9 mouse cellular contexts compared by ENCODE assay signal in genomic region chr19:42443887-42444409, GRCm38 (mm10). TPM values are rescaled to one million over a fixed set of nuclear protein-coding genes. Genes with fewer than 3 reads are reported as not detected.
DNase-seq lines count a peak whose midpoint lies in the region; ATAC-seq and TF ChIP-seq lines count a peak whose summit lies in the region.
"Had no signal": no experiment of that assay in that cellular context is flagged by ENCODE, and none has a peak within 500 bp of the region (broad histone marks: within the 10 kb centered on the region; RNA-seq: fewer than 3 reads in every experiment).

No protein-coding gene starts in this region.

- H3K9ac ChIP-seq in lung, embryonic 14.5 days: no peak overlapping the region
- H3K9ac ChIP-seq: heart, embryonic 15.5 days had no signal

- no peaks in the 10 kb centered on the region for H3K36me3 ChIP-seq in lung, embryonic 14.5 days (ENCODE audit: insufficient read depth)
- H3K36me3 ChIP-seq: heart, embryonic 15.5 days had no signal

- intact Hi-C loops in left cerebral cortex, adult 2 months (cut with DNase I): loop anchor here (5.0 kb wide), 1 partner anchor 237 kb away; no protein-coding TSS in a partner anchor
- intact Hi-C loops in left cerebral cortex, postnatal 36 days (cut with DNase I): loop anchor here (10.0 kb wide), 1 partner anchor 211 kb away; no protein-coding TSS in a partner anchor

- H3K9me3 ChIP-seq in lung, embryonic 14.5 days (ENCODE audit: low read depth, low read length): no peaks in the 10 kb centered on the region
- H3K9me3 ChIP-seq: heart, embryonic 15.5 days had no signal

- H3K4me3 ChIP-seq in left cerebral cortex, adult 2 months: no peak overlapping the region
- H3K4me3 ChIP-seq in lung, embryonic 14.5 days (ENCODE audit: low read depth, low read length): no peak overlapping the region
- H3K4me3 ChIP-seq: heart, embryonic 15.5 days had no signal

- peak; percentile 91 for TF ChIP-seq CTCF in left cerebral cortex, adult 2 months (IDR thresholded peaks at IDR 0.05)
- peak; percentile 85 for TF ChIP-seq CTCF in lung, embryonic 14.5 days (IDR thresholded peaks at IDR 0.05; ENCODE audit: low read depth)

- no peaks in the 10 kb centered on the region for H3K4me1 ChIP-seq in lung, embryonic 14.5 days (ENCODE audit: insufficient read depth)
- H3K4me1 ChIP-seq: heart, embryonic 15.5 days had no signal

- 0 out of 2 replicates have a peak, but pooled peaks have one; percentile 40 for ATAC-seq in erythroid progenitor cell, adult 5-6 weeks (replicated peaks; ENCODE audit: low FRiP score, poor library complexity, severe bottlenecking)
- ATAC-seq in lung, embryonic 14.5 days (ENCODE audit: insufficient read depth): no peak
- no peak for ATAC-seq in activated CD4-positive, CD25-positive, alpha-beta regulatory T cell, adult 4 months

- DNase-seq in adrenal gland, adult 18-20 months (ENCODE audit: low spot score in 2 of 2): peak; percentile 15 to 25
- no peak for DNase-seq in adrenal gland, adult 8-10 months
- peak; percentile 36 to 45 for DNase-seq in left cerebral cortex, adult 2 months (ENCODE audit: extremely low spot score in 1 of 2, low spot score in 2 of 2)
- no peak for DNase-seq in left cerebral cortex, postnatal 36 days (ENCODE audit: low spot score in 2 of 2)
- DNase-seq in adrenal gland, postnatal 14 days: peak; percentile 41
- peak; percentile 74 for DNase-seq in lung, embryonic 14.5 days

- H3K27ac ChIP-seq in left cerebral cortex, adult 2 months: no peak overlapping the region
- no peak overlapping the region for H3K27ac ChIP-seq in lung, embryonic 14.5 days (ENCODE audit: low read depth)
- H3K27ac ChIP-seq: heart, embryonic 15.5 days had no signal

- no peak overlapping the region for H3K4me2 ChIP-seq in lung, embryonic 14.5 days
- H3K4me2 ChIP-seq: heart, embryonic 15.5 days had no signal

- 13% methylated on average over 3 of the region's 3 CpGs for WGBS in lung, embryonic 14.5 days

- H3K27me3 ChIP-seq in lung, embryonic 14.5 days (ENCODE audit: insufficient read depth, low read length): no peaks in the 10 kb centered on the region

RNA-seq across cellular contexts. Expression of gene Crtac1, which starts 12.4 kb away (rescaled TPM):
- total RNA-seq in adrenal gland, adult 18-20 months (2021): under 1 TPM; 0.70 TPM
- 1 to 10 TPM in 2 of 4 experiments, under 1 TPM in 2; 0.26 to 2.3 (median 0.73) TPM for total RNA-seq in adrenal gland, adult 8-10 months (2022)
- total RNA-seq in left cerebral cortex, adult 2 months (2021): 10 to 100 TPM; 62.9 to 72.8 TPM
- 10 to 100 TPM; 67.7 to 77.0 TPM for total RNA-seq in left cerebral cortex, postnatal 36 days (2021)
- 0.37 and 1.1 TPM in 2 replicates for total RNA-seq in adrenal gland, postnatal 14 days (2021)
- not detected in 2 replicates for total RNA-seq in erythroid progenitor cell, adult 5-6 weeks (2015; ENCODE audit: low replicate concordance)
- total RNA-seq in erythroid progenitor cell, adult 5-6 weeks (2017; ENCODE audit: low replicate concordance): not detected in 2 replicates
- 0.72 and 0.97 TPM in 2 replicates for polyA plus RNA-seq in lung, embryonic 14.5 days (2014; fragmentation: Nextera tagmentation; extraction: Ambion mirVana)
- polyA plus RNA-seq in activated CD4-positive, CD25-positive, alpha-beta regulatory T cell, adult 4 months (2017; shearing (Covaris generic)): not detected

Comparison
In these comparisons a context has a peak if more than half of its experiments do, and no peak if none do; other contexts are left out.
1. DNase-seq: peak in adrenal gland, adult 18-20 months (2 of 2), left cerebral cortex, adult 2 months (2 of 2), adrenal gland, postnatal 14 days (single experiment) and lung, embryonic 14.5 days (single experiment); none in adrenal gland, adult 8-10 months (single experiment) and left cerebral cortex, postnatal 36 days (0 of 2).
2. RNA of gene Crtac1, which starts 12.4 kb away (total RNA-seq): 67.7 to 77.0 TPM in left cerebral cortex, postnatal 36 days and 62.9 to 72.8 TPM in left cerebral cortex, adult 2 months; 0.26 to 2.3 TPM in adrenal gland, adult 8-10 months, 0.70 TPM in adrenal gland, adult 18-20 months, 0.37 to 1.1 TPM in adrenal gland, postnatal 14 days and not detected in erythroid progenitor cell, adult 5-6 weeks; every median in the first group is over 10 times any median in the second.